9 mouse cellular contexts compared by ENCODE assay signal in genomic region chr16:18533061-18533460, GRCm38 (mm10). TPM values are rescaled to one million over a fixed set of nuclear protein-coding genes. Genes with fewer than 3 reads are reported as not detected.
DNase-seq lines count a peak whose midpoint lies in the region; ATAC-seq and TF ChIP-seq lines count a peak whose summit lies in the region.
"Not testable (repeated sequence)": the region's sequence is repeated elsewhere in the genome, so short reads cannot be mapped to it uniquely, and the experiment has no call there.
"Had no signal": no experiment of that assay in that cellular context is flagged by ENCODE, and none has a peak within 500 bp of the region (broad histone marks: within the 10 kb centered on the region; RNA-seq: fewer than 3 reads in every experiment).

No protein-coding gene starts in this region.

- H3K4me1 ChIP-seq in G1E (ENCODE audit: insufficient read depth, low read depth, low read length); heart, embryonic 12.5 days (replicated peaks); hindbrain, embryonic 15.5 days (replicated peaks); kidney, postnatal 0 days (replicated peaks; ENCODE audit: insufficient read depth, low read length); liver, embryonic 16.5 days (ENCODE audit: control insufficient read depth, low read depth, low read length); midbrain, embryonic 13.5 days (replicated peaks): not testable (repeated sequence)

- not testable (repeated sequence) for H3K27me3 ChIP-seq in G1E (ENCODE audit: insufficient read depth, low read length); heart, embryonic 12.5 days (replicated peaks); hindbrain, embryonic 15.5 days; kidney, postnatal 0 days (ENCODE audit: insufficient read depth, low read length); liver, embryonic 16.5 days (ENCODE audit: control insufficient read depth, insufficient read depth, low read depth, low read length); midbrain, embryonic 13.5 days

- H3K4me3 ChIP-seq in G1E (ENCODE audit: low read depth, low read length); heart, embryonic 12.5 days; hindbrain, embryonic 15.5 days; kidney, postnatal 0 days (replicated peaks; ENCODE audit: low read depth, low read length); liver, embryonic 16.5 days (ENCODE audit: low read depth, low read length); midbrain, embryonic 13.5 days (replicated peaks): not testable (repeated sequence)

- peak; percentile 100 for ATAC-seq in G1E (ENCODE audit: extremely low read depth, insufficient number of reproducible peaks, low FRiP score, poor library complexity, severe bottlenecking)
- ATAC-seq in erythroid progenitor cell, adult 5-6 weeks (replicated peaks; ENCODE audit: low FRiP score, poor library complexity, severe bottlenecking) = peak; percentile 100
- ATAC-seq in heart, embryonic 12.5 days (ENCODE audit: insufficient number of reproducible peaks, low FRiP score) = peak; percentile 100
- peak; percentile 98 for ATAC-seq in hindbrain, embryonic 15.5 days (ENCODE audit: low FRiP score, low read depth)
- peak; percentile 100 for ATAC-seq in kidney, postnatal 0 days (replicated peaks; ENCODE audit: low FRiP score, low read depth)
- peak; percentile 100 for ATAC-seq in liver, embryonic 16.5 days (ENCODE audit: low read depth)
- peak; percentile 98 for ATAC-seq in midbrain, embryonic 13.5 days
- ATAC-seq in neutrophil, adult 5-6 weeks (ENCODE audit: extremely low read depth, insufficient number of reproducible peaks, low FRiP score, poor library complexity, severe bottlenecking) = peak; percentile 100

- H3K9ac ChIP-seq in heart, embryonic 12.5 days; hindbrain, embryonic 15.5 days; kidney, postnatal 0 days (ENCODE audit: low read depth, low read length); liver, embryonic 16.5 days (ENCODE audit: low read depth, low read length); midbrain, embryonic 13.5 days (replicated peaks): not testable (repeated sequence)

- H3K27ac ChIP-seq in heart, embryonic 12.5 days (ENCODE audit: poor library complexity, severe bottlenecking); hindbrain, embryonic 15.5 days (replicated peaks); kidney, postnatal 0 days; liver, embryonic 16.5 days (ENCODE audit: low read length); midbrain, embryonic 13.5 days: not testable (repeated sequence)

- not testable (repeated sequence) for H3K4me2 ChIP-seq in heart, embryonic 12.5 days; hindbrain, embryonic 15.5 days; kidney, postnatal 0 days (ENCODE audit: low read length); liver, embryonic 16.5 days (ENCODE audit: low read depth, low read length); midbrain, embryonic 13.5 days (replicated peaks)

- WGBS in heart, embryonic 12.5 days = 93% methylated on average over 7 of the region's 7 CpGs
- WGBS in hindbrain, embryonic 15.5 days = 94% methylated on average over 7 of the region's 7 CpGs
- 84% methylated on average over 7 of the region's 7 CpGs for WGBS in kidney, postnatal 0 days
- 89% methylated on average over 7 of the region's 7 CpGs for WGBS in liver, embryonic 16.5 days (ENCODE audit: insufficient replicate concordance)
- WGBS in midbrain, embryonic 13.5 days = 98% methylated on average over 7 of the region's 7 CpGs

- H3K36me3 ChIP-seq in G1E (replicated peaks); heart, embryonic 12.5 days; hindbrain, embryonic 15.5 days; kidney, postnatal 0 days (ENCODE audit: insufficient read depth, low read length); liver, embryonic 16.5 days (ENCODE audit: control insufficient read depth, insufficient read depth); midbrain, embryonic 13.5 days: not testable (repeated sequence)

- not testable (repeated sequence) for TF ChIP-seq CTCF in G1E (IDR thresholded peaks at IDR 0.05; ENCODE audit: low read depth, low read length); kidney, postnatal 0 days (IDR thresholded peaks at IDR 0.05; ENCODE audit: low read depth)

- not testable (repeated sequence) for H3K9me3 ChIP-seq in G1E (replicated peaks); heart, embryonic 12.5 days (replicated peaks); hindbrain, embryonic 15.5 days; kidney, postnatal 0 days (replicated peaks; ENCODE audit: low read length); liver, embryonic 16.5 days (replicated peaks; ENCODE audit: control insufficient read depth, low read length); midbrain, embryonic 13.5 days

- not testable (repeated sequence) for DNase-seq in G1E (ENCODE audit: low spot score); kidney, postnatal 0 days (ENCODE audit: low spot score)

RNA-seq across cellular contexts. Expression of gene Rtl10, which starts 34.4 kb away (rescaled TPM):
- total RNA-seq in G1E (2014; fragmentation: Nextera tagmentation) = 9.3 and 9.9 TPM in 2 replicates
- total RNA-seq in G1E (2017) = 3.5 and 4.2 TPM in 2 replicates
- polyA plus RNA-seq in G1E (2012) = 7.1 and 8.3 TPM in 2 replicates
- total RNA-seq in erythroid progenitor cell, adult 5-6 weeks (2015; ENCODE audit: low replicate concordance) = 2.9 and 5.0 TPM in 2 replicates
- 1.0 and 3.0 TPM in 2 replicates for total RNA-seq in erythroid progenitor cell, adult 5-6 weeks (2017; ENCODE audit: low replicate concordance)
- 1.1 TPM in 2 replicates for polyA plus RNA-seq in heart, embryonic 12.5 days (2016; fragmentation: Nextera tagmentation; extraction: Ambion mirVana)
- polyA plus RNA-seq in hindbrain, embryonic 15.5 days (2015; fragmentation: Nextera tagmentation; extraction: Ambion mirVana) = 2.9 and 3.4 TPM in 2 replicates
- 2.2 and 3.0 TPM in 2 replicates for polyA plus RNA-seq in kidney, postnatal 0 days (2015; fragmentation: Nextera tagmentation; extraction: Ambion mirVana)
- polyA plus RNA-seq in liver, embryonic 16.5 days (2015; fragmentation: Nextera tagmentation; extraction: Ambion mirVana) = 0.43 and 0.54 TPM in 2 replicates
- 3.9 and 4.5 TPM in 2 replicates for polyA plus RNA-seq in midbrain, embryonic 13.5 days (2015; fragmentation: Nextera tagmentation; extraction: Ambion mirVana)
- total RNA-seq in neutrophil, adult 5-6 weeks (2017) = 2.8 and 2.9 TPM in 2 replicates

RNA-seq across cellular contexts. Expression of gene Gnb1l, which starts 34.5 kb away (rescaled TPM):
- 4.0 and 7.9 TPM in 2 replicates for total RNA-seq in G1E (2014; fragmentation: Nextera tagmentation)
- total RNA-seq in G1E (2017) = 5.3 and 6.1 TPM in 2 replicates
- 8.0 and 10.6 TPM in 2 replicates for polyA plus RNA-seq in G1E (2012)
- 17.2 and 18.7 TPM in 2 replicates for total RNA-seq in erythroid progenitor cell, adult 5-6 weeks (2015; ENCODE audit: low replicate concordance)
- 1.2 TPM in 1 of 2 replicates, not detected in the other for total RNA-seq in erythroid progenitor cell, adult 5-6 weeks (2017; ENCODE audit: low replicate concordance)
- 7.8 and 8.0 TPM in 2 replicates for polyA plus RNA-seq in heart, embryonic 12.5 days (2016; fragmentation: Nextera tagmentation; extraction: Ambion mirVana)
- polyA plus RNA-seq in hindbrain, embryonic 15.5 days (2015; fragmentation: Nextera tagmentation; extraction: Ambion mirVana) = 14.8 and 16.7 TPM in 2 replicates
- polyA plus RNA-seq in kidney, postnatal 0 days (2015; fragmentation: Nextera tagmentation; extraction: Ambion mirVana) = 12.9 and 16.1 TPM in 2 replicates
- 6.1 and 6.3 TPM in 2 replicates for polyA plus RNA-seq in liver, embryonic 16.5 days (2015; fragmentation: Nextera tagmentation; extraction: Ambion mirVana)
- 12.9 and 16.0 TPM in 2 replicates for polyA plus RNA-seq in midbrain, embryonic 13.5 days (2015; fragmentation: Nextera tagmentation; extraction: Ambion mirVana)
- total RNA-seq in neutrophil, adult 5-6 weeks (2017) = 0.47 and 0.61 TPM in 2 replicates

RNA-seq across cellular contexts. Expression of gene Tbx1, which starts 57.4 kb away (rescaled TPM):
- not detected in 2 replicates for total RNA-seq in G1E (2014; fragmentation: Nextera tagmentation)
- total RNA-seq in G1E (2017) = 0.11 TPM in 1 of 2 replicates, not detected in the other
- not detected in 2 replicates for polyA plus RNA-seq in G1E (2012)
- total RNA-seq in erythroid progenitor cell, adult 5-6 weeks (2015; ENCODE audit: low replicate concordance) = not detected in 2 replicates
- not detected in 2 replicates for total RNA-seq in erythroid progenitor cell, adult 5-6 weeks (2017; ENCODE audit: low replicate concordance)
- polyA plus RNA-seq in heart, embryonic 12.5 days (2016; fragmentation: Nextera tagmentation; extraction: Ambion mirVana) = 0.13 and 0.67 TPM in 2 replicates
- polyA plus RNA-seq in hindbrain, embryonic 15.5 days (2015; fragmentation: Nextera tagmentation; extraction: Ambion mirVana) = 1.1 and 1.2 TPM in 2 replicates
- 0.23 and 0.32 TPM in 2 replicates for polyA plus RNA-seq in kidney, postnatal 0 days (2015; fragmentation: Nextera tagmentation; extraction: Ambion mirVana)
- 0.07 TPM in 1 of 2 replicates, not detected in the other for polyA plus RNA-seq in liver, embryonic 16.5 days (2015; fragmentation: Nextera tagmentation; extraction: Ambion mirVana)
- polyA plus RNA-seq in midbrain, embryonic 13.5 days (2015; fragmentation: Nextera tagmentation; extraction: Ambion mirVana) = 0.34 and 0.71 TPM in 2 replicates
- not detected in 2 replicates for total RNA-seq in neutrophil, adult 5-6 weeks (2017)
- total RNA-seq: adrenal gland, postnatal 14 days had no signal
